Mouse (Mus musculus) hindbrain, postnatal 0 days (tissue): Measurements from ENCODE around the gene Rfc2. TPM values are rescaled to one million over a fixed set of nuclear protein-coding genes. Genes with fewer than 3 reads are reported as not detected.

ENCODE experiments used
- ATAC-seq: fragments of 200-750 bp; cut with Nextera tagmentation; 2 replicates; pipeline ENCODE4 v1.8.0; 2017; ENCODE audit warnings: mild to moderate bottlenecking, moderate TSS enrichment, moderate library complexity
- DNase-seq: peaks from one replicate; pipeline ENCODE4 v3.0.0-alpha.2; 2015; ENCODE audit warnings: low spot score
- H3K27ac ChIP-seq: fragments of 300-500 bp; sonication (generic); 2 replicates; pipeline ENCODE4 v1.5.1; 2014; ENCODE audit warnings: mild to moderate bottlenecking
- H3K27me3 ChIP-seq: fragments of 300-500 bp; sonication (generic); 2 replicates; pipeline ENCODE4 v1.6.1; 2014; ENCODE audit warnings: low read length, mixed read lengths; ENCODE audit not compliant: insufficient read depth
- H3K36me3 ChIP-seq: fragments of 300-500 bp; sonication (generic); 2 replicates; pipeline ENCODE4 v1.6.1; 2014; ENCODE audit warnings: low read length, mixed read lengths; ENCODE audit not compliant: insufficient read depth
- H3K4me1 ChIP-seq: fragments of 300-500 bp; sonication (generic); 2 replicates; pipeline ENCODE4 v1.6.1; 2014; ENCODE audit warnings: antibody characterized with exemption, low read length, mixed read lengths; ENCODE audit not compliant: insufficient read depth
- H3K4me2 ChIP-seq: fragments of 300-500 bp; sonication (generic); 2 replicates; pipeline ENCODE4 v1.6.1; 2014; ENCODE audit warnings: low read depth, mild to moderate bottlenecking, low read length, moderate library complexity, mixed read lengths
- H3K4me3 ChIP-seq: fragments of 300-500 bp; sonication (generic); 2 replicates; pipeline ENCODE4 v1.5.1; 2014; ENCODE audit warnings: low read length
- H3K9ac ChIP-seq: fragments of 300-500 bp; sonication (generic); replicated peaks from 2 replicates; pipeline ENCODE4 v1.6.1; 2014; ENCODE audit warnings: mild to moderate bottlenecking, low read length, moderate library complexity, mixed read lengths
- H3K9me3 ChIP-seq: fragments of 300-500 bp; sonication (generic); 2 replicates; pipeline ENCODE4 v1.6.1; 2016; ENCODE audit warnings: low read length, mixed read lengths
- CTCF ChIP-seq: IDR thresholded peaks from 2 replicates; pipeline ENCODE4 v1.5.1; 2016; ENCODE audit warnings: antibody characterized with exemption, control low read depth, low read depth
- WGBS: fragments of 180-500 bp; shearing (Covaris S2); extraction: QIAGEN DNeasy Blood & Tissue Kit; methylation state at CpG from one replicate; pipeline ENCODE4 v1.1.7; 2014; 5-methylcytosine and 5-hydroxymethylcytosine counted together
- polyA plus RNA-seq: library from polyadenylated mRNA; unstranded; fragments of >200 nt; fragmentation: Nextera tagmentation; extraction: Ambion mirVana; gene quantifications from 2 replicates; pipeline ENCODE4 v1.2.1, GENCODE M21; 2015
- total RNA-seq: library from RNA; depleted of rRNA; stranded (reverse); fragments of >200 nt; gene quantifications from 2 replicates; pipeline ENCODE4 v1.2.3, GENCODE M21; 2014

Gene Rfc2
- total and polyA plus RNA-seq, 2 experiments from 2014 or later = 76.3 to 164 TPM

GRCm38 (mm10) chr5:134551233-134552109 lies 29.7 kb upstream of the Rfc2 start:
- ATAC-seq = peak; percentile 21
- H3K27me3 ChIP-seq = no peaks in the 10 kb centered on the region
- peak overlapping the region; percentile 78 for H3K4me2 ChIP-seq
- no peaks in the 10 kb centered on the region for H3K9me3 ChIP-seq
- WGBS = under 1% methylated on average over 49 of the region's 52 CpGs
- H3K27ac ChIP-seq = peak overlapping the region; percentile 94
- H3K4me3 ChIP-seq = peak overlapping the region; percentile 84
- peaks cover 30% of the 10 kb centered on the region; the same call in 1 of the 2 replicates for H3K4me1 ChIP-seq
- peak; percentile 82 for DNase-seq
- no peaks in the 10 kb centered on the region for H3K36me3 ChIP-seq
- TF ChIP-seq CTCF = peak; percentile 6; the same call in 1 of the 2 replicates
- H3K9ac ChIP-seq = peak overlapping the region; percentile 89

GRCm38 (mm10) chr5:134552110-134552972 lies 28.8 kb upstream of the Rfc2 start, which contains the start of gene Clip2:
Gene Clip2, minus strand, starts transcription at chr5:134552434.
- peak; percentile 96 for ATAC-seq
- H3K36me3 ChIP-seq = no peaks in the 10 kb centered on the region
- peak; percentile 99 for DNase-seq
- H3K4me3 ChIP-seq = peak within 1 kb of the TSS; percentile 84
- H3K27me3 ChIP-seq = no peaks in the 10 kb centered on the region
- H3K9me3 ChIP-seq = no peaks in the 10 kb centered on the region
- under 1% methylated on average over 53 of the region's 61 CpGs for WGBS
- peak; percentile 34 for TF ChIP-seq CTCF
- peak within 1 kb of the TSS; percentile 94 for H3K27ac ChIP-seq
- peaks cover 25% of the 10 kb centered on the region; the same call in 1 of the 2 replicates for H3K4me1 ChIP-seq
- H3K9ac ChIP-seq = peak within 1 kb of the TSS; percentile 89
- peak within 1 kb of the TSS; percentile 78 for H3K4me2 ChIP-seq

- Histone ChIP-seq H3K9ac (no peak overlapping the region), H3K4me2 (no peak overlapping the region), H3K4me3 (no peak overlapping the region), H3K27me3 (no peaks in the 10 kb centered on the region), H3K36me3 (no peaks in the 10 kb centered on the region), H3K27ac (no peak overlapping the region), H3K4me1 (peaks cover 19% of the 10 kb centered on the region; the same call in 1 of the 2 replicates), H3K9me3 (no peaks in the 10 kb centered on the region)
- DNase-seq = no peak
- TF ChIP-seq CTCF = no peak
- WGBS = 81% methylated on average over 5 of the region's 5 CpGs
- ATAC-seq = no peak
Measured at GRCm38 (mm10) chr5:134553951-134554546, 27.1 kb upstream of the Rfc2 start.

GRCm38 (mm10) chr5:134555463-134556164 lies 25.6 kb upstream of the Rfc2 start:
- H3K4me1 ChIP-seq = peaks cover 11% of the 10 kb centered on the region; the same call in 1 of the 2 replicates
- H3K9ac ChIP-seq = 0 out of 2 replicates have a peak overlapping the region, but pooled peaks have one; percentile 18

GRCm38 (mm10) chr5:134560071-134560449 lies 21.1 kb upstream of the Rfc2 start, which contains the start of gene Syna:
Gene Syna, minus strand, starts transcription at chr5:134560171.
- no peak within 1 kb of the TSS for H3K27ac ChIP-seq
- no peak within 1 kb of the TSS for H3K4me3 ChIP-seq
- no peaks in the 10 kb centered on the region for H3K9me3 ChIP-seq
- H3K4me1 ChIP-seq = peaks cover 7% of the 10 kb centered on the region; the same call in 1 of the 2 replicates
- no peaks in the 10 kb centered on the region for H3K36me3 ChIP-seq
- H3K9ac ChIP-seq = no peak within 1 kb of the TSS
- no peak for DNase-seq
- H3K27me3 ChIP-seq = no peaks in the 10 kb centered on the region
- H3K4me2 ChIP-seq = no peak within 1 kb of the TSS
- WGBS = 92% methylated on average over 7 of the region's 7 CpGs
- no peak for ATAC-seq
- TF ChIP-seq CTCF = no peak

More at GRCm38 (mm10) chr5:134555463-134556164, 25.6 kb upstream of the Rfc2 start:
- ATAC-seq = 0 out of 2 replicates have a peak, but pooled peaks have one; percentile 0
- 12% methylated on average over 20 of the region's 20 CpGs for WGBS
- Histone ChIP-seq H3K27me3 (no peaks in the 10 kb centered on the region), H3K27ac (peak overlapping the region; percentile 15; the same call in 1 of the 2 replicates), H3K9me3 (no peaks in the 10 kb centered on the region), H3K4me2 (peak overlapping the region; percentile 44), H3K4me3 (no peak overlapping the region), H3K36me3 (no peaks in the 10 kb centered on the region)
- TF ChIP-seq CTCF = no peak
- DNase-seq = peak; percentile 78
